ENCODE assay signal across 8 mouse cellular contexts in the genomic region with DNA sequence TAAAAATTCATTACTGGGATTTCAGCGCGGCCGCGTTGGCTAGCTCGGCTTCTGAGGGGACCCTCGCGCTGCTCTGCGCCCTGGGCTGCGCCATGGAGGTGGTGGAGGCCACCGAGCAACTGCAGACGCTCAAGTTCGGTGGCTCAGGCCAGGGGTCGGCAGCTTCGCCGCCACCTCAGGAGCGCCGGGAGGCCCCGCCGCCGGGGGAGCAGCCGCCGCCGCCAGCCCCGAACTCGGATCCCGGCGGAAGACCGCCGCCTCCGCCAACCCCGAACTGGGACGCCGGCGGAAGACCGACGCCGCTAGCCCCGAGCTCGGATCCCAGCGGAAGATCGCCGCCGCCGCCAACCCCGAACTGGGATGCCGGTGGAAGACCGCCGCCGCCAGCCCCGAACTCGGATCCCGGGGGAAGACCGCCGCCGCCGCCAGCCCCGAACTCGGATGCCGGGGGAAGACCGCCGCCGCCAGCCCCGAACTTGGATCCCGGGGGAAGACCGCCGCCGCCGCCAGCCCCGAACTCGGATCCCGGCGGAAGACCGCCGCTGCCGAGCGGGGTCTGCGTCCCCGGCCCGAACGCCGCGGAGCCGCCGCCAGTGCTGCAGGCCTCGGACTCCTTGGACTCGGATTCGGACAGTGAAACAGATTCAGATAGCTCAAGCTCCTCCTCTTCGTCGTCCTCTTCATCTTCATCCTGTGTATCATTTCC. TPM values are rescaled to one million over a fixed set of nuclear protein-coding genes. Genes with fewer than 3 reads are reported as not detected.
DNase-seq lines count a peak whose midpoint lies in the region; ATAC-seq and TF ChIP-seq lines count a peak whose summit lies in the region.

No protein-coding gene starts in this region.

- peak overlapping the region; percentile 83 for H3K4me2 ChIP-seq in embryonic facial prominence, embryonic 14.5 days (ENCODE audit: low read depth, low read length)
- peak overlapping the region; percentile 73 for H3K4me2 ChIP-seq in limb, embryonic 11.5 days (ENCODE audit: low read depth, severe bottlenecking)
- peak overlapping the region; percentile 81 for H3K4me2 ChIP-seq in midbrain, embryonic 12.5 days (replicated peaks)

- no peaks in the 10 kb centered on the region for H3K36me3 ChIP-seq in kidney, adult 2 months (ENCODE audit: control insufficient read depth, insufficient read depth, low read length)
- no peaks in the 10 kb centered on the region for H3K36me3 ChIP-seq in embryonic facial prominence, embryonic 14.5 days (ENCODE audit: control insufficient read depth, insufficient read depth, low read length)
- H3K36me3 ChIP-seq in limb, embryonic 11.5 days (ENCODE audit: control insufficient read depth, insufficient read depth, low read length) = no peaks in the 10 kb centered on the region
- H3K36me3 ChIP-seq in midbrain, embryonic 12.5 days = no peaks in the 10 kb centered on the region

- no peak for TF ChIP-seq CTCF in kidney, adult 2 months (conservative IDR thresholded peaks at IDR 0.05; ENCODE audit: insufficient read depth, insufficient read length, low read depth, low read length)
- TF ChIP-seq CTCF in bone marrow, adult 2 months (IDR thresholded peaks at IDR 0.05; ENCODE audit: control insufficient read depth, insufficient read depth, low read length) = no peak

- intact Hi-C loops in heart, postnatal 14 days (cut with DNase I) = no loop called here

- H3K9ac ChIP-seq in embryonic facial prominence, embryonic 14.5 days (ENCODE audit: low read depth, low read length) = peak overlapping the region; percentile 80
- H3K9ac ChIP-seq in limb, embryonic 11.5 days (ENCODE audit: low read length) = peak overlapping the region; percentile 73
- H3K9ac ChIP-seq in midbrain, embryonic 12.5 days (replicated peaks) = peak overlapping the region; percentile 73

- DNase-seq in kidney, adult 2 months = peak; percentile 21
- DNase-seq in kidney, adult 8-10 months = no peak
- DNase-seq in embryonic facial prominence, embryonic 14.5 days (ENCODE audit: low spot score) = peak; percentile 2
- peak; percentile 42 to 53 for DNase-seq in heart, postnatal 14 days
- DNase-seq in limb, embryonic 11.5 days (ENCODE audit: low spot score) = peak; percentile 56
- peak; percentile 9 for DNase-seq in testis, postnatal 14 days (ENCODE audit: low spot score)

- H3K4me3 ChIP-seq in kidney, adult 2 months (ENCODE audit: insufficient read depth, low read depth, low read length) = peak overlapping the region; percentile 58
- H3K4me3 ChIP-seq in bone marrow, adult 2 months (replicated peaks; ENCODE audit: control insufficient read depth, low read depth, low read length) = peak overlapping the region; percentile 39
- H3K4me3 ChIP-seq in embryonic facial prominence, embryonic 14.5 days (ENCODE audit: low read depth, low read length) = peak overlapping the region; percentile 64
- peak overlapping the region; percentile 54 for H3K4me3 ChIP-seq in limb, embryonic 11.5 days (ENCODE audit: low read depth, low read length)
- H3K4me3 ChIP-seq in midbrain, embryonic 12.5 days = peak overlapping the region; percentile 72

- ATAC-seq in embryonic facial prominence, embryonic 14.5 days (ENCODE audit: low read depth) = no peak; the same call in 1 of the 2 replicates
- ATAC-seq in limb, embryonic 11.5 days (ENCODE audit: insufficient number of reproducible peaks, low FRiP score, low TSS enrichment, low read depth) = no peak
- peak; percentile 70; the same call in 1 of the 2 replicates for ATAC-seq in midbrain, embryonic 12.5 days (ENCODE audit: low FRiP score, low read depth)

- H3K27me3 ChIP-seq in kidney, adult 2 months (replicated peaks; ENCODE audit: control insufficient read depth, insufficient read depth, low read length) = no peaks in the 10 kb centered on the region
- H3K27me3 ChIP-seq in embryonic facial prominence, embryonic 14.5 days (replicated peaks; ENCODE audit: control insufficient read depth, insufficient read depth, low read length) = no peaks in the 10 kb centered on the region; the same call in 1 of the 2 replicates
- H3K27me3 ChIP-seq in limb, embryonic 11.5 days (ENCODE audit: control insufficient read depth, insufficient read depth, low read length) = no peaks in the 10 kb centered on the region
- peaks cover 6% of the 10 kb centered on the region; the same call in 1 of the 2 replicates for H3K27me3 ChIP-seq in midbrain, embryonic 12.5 days

- H3K27ac ChIP-seq in kidney, adult 2 months (ENCODE audit: insufficient read depth, low read depth, low read length) = peak overlapping the region; percentile 16
- no peak overlapping the region for H3K27ac ChIP-seq in bone marrow, adult 2 months (ENCODE audit: control insufficient read depth, insufficient read depth, low read depth, low read length, poor library complexity)
- H3K27ac ChIP-seq in embryonic facial prominence, embryonic 14.5 days (replicated peaks; ENCODE audit: low read depth, low read length) = no peak overlapping the region
- no peak overlapping the region for H3K27ac ChIP-seq in limb, embryonic 11.5 days (replicated peaks; ENCODE audit: low read depth, low read length)
- H3K27ac ChIP-seq in midbrain, embryonic 12.5 days (replicated peaks) = no peak overlapping the region

- TF ChIP-seq POLR2A in kidney, adult 2 months (IDR thresholded peaks at IDR 0.05; ENCODE audit: low read depth, low read length) = no peak
- no peak for TF ChIP-seq POLR2A in bone marrow, adult 2 months (IDR thresholded peaks at IDR 0.05; ENCODE audit: borderline replicate concordance, control insufficient read depth, low read depth, low read length)

- H3K4me1 ChIP-seq in kidney, adult 2 months (ENCODE audit: control insufficient read depth, insufficient read depth, low read length) = no peaks in the 10 kb centered on the region
- H3K4me1 ChIP-seq in bone marrow, adult 2 months (ENCODE audit: control insufficient read depth, insufficient read depth, low read length) = no peaks in the 10 kb centered on the region
- no peaks in the 10 kb centered on the region for H3K4me1 ChIP-seq in embryonic facial prominence, embryonic 14.5 days (ENCODE audit: control insufficient read depth, insufficient read depth, low read length)
- H3K4me1 ChIP-seq in limb, embryonic 11.5 days (ENCODE audit: control insufficient read depth, insufficient read depth, low read length) = no peaks in the 10 kb centered on the region
- no peaks in the 10 kb centered on the region for H3K4me1 ChIP-seq in midbrain, embryonic 12.5 days

- no peaks in the 10 kb centered on the region for H3K9me3 ChIP-seq in embryonic facial prominence, embryonic 14.5 days (ENCODE audit: control insufficient read depth, low read length)
- no peaks in the 10 kb centered on the region for H3K9me3 ChIP-seq in limb, embryonic 11.5 days (ENCODE audit: control insufficient read depth, low read length)
- H3K9me3 ChIP-seq in midbrain, embryonic 12.5 days = no peaks in the 10 kb centered on the region

- 3% methylated on average over 89 of the region's 89 CpGs for WGBS in kidney, adult 2 months
- 5% methylated on average over 86 of the region's 89 CpGs for WGBS in bone marrow, adult 2 months
- 2% methylated on average over 60 of the region's 89 CpGs for WGBS in embryonic facial prominence, embryonic 14.5 days
- WGBS in limb, embryonic 11.5 days = 2% methylated on average over 81 of the region's 89 CpGs
- 1% methylated on average over 70 of the region's 89 CpGs for WGBS in midbrain, embryonic 12.5 days

RNA-seq across cellular contexts. Expression of a gene that starts 0.6 kb away (rescaled TPM):
- 23.1 and 29.3 TPM in 2 replicates for polyA plus RNA-seq in kidney, adult 2 months (2012; rRNA removed)
- polyA plus RNA-seq in bone marrow, adult 2 months (2011; ENCODE audit: insufficient read depth, insufficient read length, low replicate concordance, missing spikeins) = 8.9 and 13.2 TPM in 2 replicates
- 72.7 and 78.6 TPM in 2 replicates for polyA plus RNA-seq in embryonic facial prominence, embryonic 14.5 days (2014; fragmentation: Nextera tagmentation; extraction: Ambion mirVana)
- 100 to 1,000 TPM; 110 to 119 TPM for total RNA-seq in heart, postnatal 14 days (2021)
- polyA plus RNA-seq in limb, embryonic 11.5 days (2014; fragmentation: Nextera tagmentation; extraction: Ambion mirVana) = 51.4 and 55.0 TPM in 2 replicates
- 96.3 and 103 TPM in 2 replicates for polyA plus RNA-seq in midbrain, embryonic 12.5 days (2016; fragmentation: Nextera tagmentation; extraction: Ambion mirVana)

RNA-seq across cellular contexts. Expression of a gene that starts 11.7 kb away (rescaled TPM):
- polyA plus RNA-seq in kidney, adult 2 months (2012; rRNA removed) = 4.5 and 7.1 TPM in 2 replicates
- 3.1 and 9.4 TPM in 2 replicates for polyA plus RNA-seq in bone marrow, adult 2 months (2011; ENCODE audit: insufficient read depth, insufficient read length, low replicate concordance, missing spikeins)
- 27.5 and 31.4 TPM in 2 replicates for polyA plus RNA-seq in embryonic facial prominence, embryonic 14.5 days (2014; fragmentation: Nextera tagmentation; extraction: Ambion mirVana)
- 10 to 100 TPM; 25.8 to 28.4 TPM for total RNA-seq in heart, postnatal 14 days (2021)
- polyA plus RNA-seq in limb, embryonic 11.5 days (2014; fragmentation: Nextera tagmentation; extraction: Ambion mirVana) = 19.6 and 20.3 TPM in 2 replicates
- polyA plus RNA-seq in midbrain, embryonic 12.5 days (2016; fragmentation: Nextera tagmentation; extraction: Ambion mirVana) = 26.2 and 27.2 TPM in 2 replicates

Comparison
In these comparisons a context has a peak if more than half of its experiments do, and no peak if none do; other contexts are left out.
1. DNase-seq: peak in kidney, adult 2 months (single experiment), embryonic facial prominence, embryonic 14.5 days (single experiment), heart, postnatal 14 days (2 of 2), limb, embryonic 11.5 days (single experiment) and testis, postnatal 14 days (single experiment); none in kidney, adult 8-10 months (0 of 2).
2. Peak in every context shown above with its lines, with median percentiles within 50 percentile points of each other: H3K4me3 ChIP-seq, H3K4me2 ChIP-seq and H3K9ac ChIP-seq.